Mouse (Mus musculus) bone marrow, adult 2 months (tissue): ENCODE results near the gene Gm17268.

Experiments
- CTCF ChIP-seq: fragments of 200-500 bp; IDR thresholded peaks from 2 replicates; pipeline ENCODE4 v1.5.1; 2011; ENCODE audit warnings: low read length, control low read depth; ENCODE audit not compliant: control insufficient read depth, insufficient read depth
- POLR2A ChIP-seq: fragments of 200-500 bp; IDR thresholded peaks from 2 replicates; pipeline ENCODE4 v1.6.1; 2011; ENCODE audit warnings: low read depth, mild to moderate bottlenecking, control low read depth, low read length, borderline replicate concordance; ENCODE audit not compliant: control insufficient read depth

DNA sequence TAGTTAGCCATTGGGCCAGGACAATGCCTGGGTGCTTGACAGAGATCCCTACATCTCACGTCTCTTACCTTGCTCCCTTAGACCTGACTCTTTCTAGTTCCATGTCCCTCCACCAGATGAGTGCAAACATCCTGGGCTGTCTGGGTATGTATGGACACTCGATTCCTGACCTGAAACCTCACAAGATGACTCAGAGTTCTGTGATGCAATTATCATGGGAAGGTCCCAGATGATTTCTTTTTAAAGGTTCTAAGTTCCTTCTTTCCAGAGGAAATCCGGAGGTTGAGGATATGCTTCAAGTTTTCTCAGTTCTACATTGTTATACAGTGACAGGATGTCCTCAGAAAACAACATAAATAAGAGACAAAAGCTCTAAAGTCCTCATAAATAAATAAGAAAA lies 42.5 kb upstream of the Gm17268 start:
- TF ChIP-seq POLR2A (no peak), CTCF (no peak)
